Mouse (Mus musculus) embryonic fibroblast, embryonic 13.5 days (primary cell): ENCODE results near the gene Kalrn.

Source experiments
- CTCF ChIP-seq: IDR thresholded peaks from 2 replicates; pipeline ENCODE4 v1.5.1; 2011; ENCODE audit warnings: mild to moderate bottlenecking, control low read depth, low read length, moderate library complexity, borderline replicate concordance; ENCODE audit not compliant: insufficient read depth
- POLR2A ChIP-seq: IDR thresholded peaks from 2 replicates; pipeline ENCODE4 v1.6.1; 2011; ENCODE audit warnings: low read depth, mild to moderate bottlenecking, control low read depth, low read length, moderate library complexity

DNA sequence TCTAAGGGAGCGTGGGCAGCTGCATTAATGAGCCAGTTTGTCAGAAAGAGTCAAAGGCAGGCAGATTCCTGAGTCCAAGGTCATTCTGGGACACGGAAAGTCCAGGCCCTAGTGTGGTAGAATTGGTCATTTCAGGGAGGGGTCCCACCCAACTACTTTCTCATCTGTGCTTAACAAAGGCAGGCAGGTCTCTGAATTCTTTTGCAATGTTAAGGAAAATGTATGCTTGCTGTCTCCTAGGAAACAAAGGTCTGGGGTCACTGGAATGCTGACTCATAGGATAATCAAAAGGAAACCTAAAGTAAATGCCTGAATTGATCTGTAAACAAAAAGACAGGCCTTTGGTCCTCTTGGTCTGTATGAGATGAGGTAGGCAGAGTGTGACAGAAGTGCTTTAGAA is 593.5 kb downstream of the Kalrn start:
- no peak for TF ChIP-seq CTCF
- no peak for TF ChIP-seq POLR2A
